Mouse (Mus musculus): Measurements from ENCODE around the gene Scamp2.

The Scamp2 gene

GRCm38 (mm10) chr9:57597265-57597664, 36.5 kb downstream of the Scamp2 start:
- Histone ChIP-seq H3K36me3 (ENCODE audit: control insufficient read depth, insufficient read depth, low read length, poor library complexity, severe bottlenecking) (peaks cover 8% of the 10 kb centered on the region; the same call in 1 of the 2 replicates), H3K27me3 (ENCODE audit: control insufficient read depth, insufficient read depth, low read length, poor library complexity, severe bottlenecking) (no peaks in the 10 kb centered on the region)
- DNase-seq (ENCODE audit: low read depth, low spot score), result no peak

- Histone ChIP-seq H3K36me3 (ENCODE audit: control insufficient read depth, insufficient read depth, low read length, poor library complexity, severe bottlenecking) (peaks cover 8% of the 10 kb centered on the region; the same call in 1 of the 2 replicates), H3K27me3 (ENCODE audit: control insufficient read depth, insufficient read depth, low read length, poor library complexity, severe bottlenecking) (no peaks in the 10 kb centered on the region)
- no peak for DNase-seq (ENCODE audit: low read depth, low spot score)
Observed at GRCm38 (mm10) chr9:57597929-57598382, 37.2 kb downstream of the Scamp2 start.

GRCm38 (mm10) chr9:57598851-57599563, 38.3 kb downstream of the Scamp2 start:
- Histone ChIP-seq H3K27me3 (ENCODE audit: control insufficient read depth, insufficient read depth, low read length, poor library complexity, severe bottlenecking) (no peaks in the 10 kb centered on the region), H3K36me3 (ENCODE audit: control insufficient read depth, insufficient read depth, low read length, poor library complexity, severe bottlenecking) (peaks cover 6% of the 10 kb centered on the region; the same call in 1 of the 2 replicates)
- no peak for DNase-seq (ENCODE audit: low read depth, low spot score)

- DNase-seq (ENCODE audit: low read depth, low spot score), result no peak
- Histone ChIP-seq H3K27me3 (ENCODE audit: control insufficient read depth, insufficient read depth, low read length, poor library complexity, severe bottlenecking) (no peaks in the 10 kb centered on the region), H3K36me3 (ENCODE audit: control insufficient read depth, insufficient read depth, low read length, poor library complexity, severe bottlenecking) (no peaks in the 10 kb centered on the region)
Observed at GRCm38 (mm10) chr9:57600620-57601352, 40.0 kb downstream of the Scamp2 start.

GRCm38 (mm10) chr9:57601353-57601706, 40.6 kb downstream of the Scamp2 start:
- Histone ChIP-seq H3K27me3 (ENCODE audit: control insufficient read depth, insufficient read depth, low read length, poor library complexity, severe bottlenecking) (no peaks in the 10 kb centered on the region), H3K36me3 (ENCODE audit: control insufficient read depth, insufficient read depth, low read length, poor library complexity, severe bottlenecking) (no peaks in the 10 kb centered on the region)
- DNase-seq (ENCODE audit: low read depth, low spot score), result no peak

GRCm38 (mm10) chr9:57602098-57602497, 41.4 kb downstream of the Scamp2 start:
- H3K27me3 ChIP-seq (ENCODE audit: control insufficient read depth, insufficient read depth, low read length, poor library complexity, severe bottlenecking), result no peaks in the 10 kb centered on the region
- no peaks in the 10 kb centered on the region for H3K36me3 ChIP-seq (ENCODE audit: control insufficient read depth, insufficient read depth, low read length, poor library complexity, severe bottlenecking)
- DNase-seq (ENCODE audit: low read depth, low spot score), result no peak

- DNase-seq (ENCODE audit: low read depth, low spot score), result no peak
- Histone ChIP-seq H3K27me3 (ENCODE audit: control insufficient read depth, insufficient read depth, low read length, poor library complexity, severe bottlenecking) (no peaks in the 10 kb centered on the region), H3K36me3 (ENCODE audit: control insufficient read depth, insufficient read depth, low read length, poor library complexity, severe bottlenecking) (no peaks in the 10 kb centered on the region)
Observed at GRCm38 (mm10) chr9:57604875-57605274, 44.1 kb downstream of the Scamp2 start.

GRCm38 (mm10) chr9:57605503-57605902, 44.8 kb downstream of the Scamp2 start:
- no peak for DNase-seq (ENCODE audit: low read depth, low spot score)
- Histone ChIP-seq H3K27me3 (ENCODE audit: control insufficient read depth, insufficient read depth, low read length, poor library complexity, severe bottlenecking) (no peaks in the 10 kb centered on the region), H3K36me3 (ENCODE audit: control insufficient read depth, insufficient read depth, low read length, poor library complexity, severe bottlenecking) (no peaks in the 10 kb centered on the region)

- peak; percentile 54 for DNase-seq (ENCODE audit: low read depth, low spot score)
- Histone ChIP-seq H3K36me3 (ENCODE audit: control insufficient read depth, insufficient read depth, low read length, poor library complexity, severe bottlenecking) (no peaks in the 10 kb centered on the region), H3K27me3 (ENCODE audit: control insufficient read depth, insufficient read depth, low read length, poor library complexity, severe bottlenecking) (no peaks in the 10 kb centered on the region)
Observed at GRCm38 (mm10) chr9:57606139-57606851, 45.6 kb downstream of the Scamp2 start, which contains the start of gene Cplx3. Gene Cplx3, minus strand, starts transcription at chr9:57606281.

- no peaks in the 10 kb centered on the region for H3K36me3 ChIP-seq (ENCODE audit: control insufficient read depth, insufficient read depth, low read length, poor library complexity, severe bottlenecking)
- H3K27me3 ChIP-seq (ENCODE audit: control insufficient read depth, insufficient read depth, low read length, poor library complexity, severe bottlenecking), result no peaks in the 10 kb centered on the region
- DNase-seq (ENCODE audit: low read depth, low spot score), result no peak
Observed at GRCm38 (mm10) chr9:57609803-57610202, 49.1 kb downstream of the Scamp2 start.

GRCm38 (mm10) chr9:57610359-57610826, 49.6 kb downstream of the Scamp2 start:
- no peaks in the 10 kb centered on the region for H3K27me3 ChIP-seq (ENCODE audit: control insufficient read depth, insufficient read depth, low read length, poor library complexity, severe bottlenecking)
- H3K36me3 ChIP-seq (ENCODE audit: control insufficient read depth, insufficient read depth, low read length, poor library complexity, severe bottlenecking), result no peaks in the 10 kb centered on the region
- DNase-seq (ENCODE audit: low read depth, low spot score), result no peak

- no peak for DNase-seq (ENCODE audit: low read depth, low spot score)
- Histone ChIP-seq H3K36me3 (ENCODE audit: control insufficient read depth, insufficient read depth, low read length, poor library complexity, severe bottlenecking) (no peaks in the 10 kb centered on the region), H3K27me3 (ENCODE audit: control insufficient read depth, insufficient read depth, low read length, poor library complexity, severe bottlenecking) (no peaks in the 10 kb centered on the region)
Observed at GRCm38 (mm10) chr9:57612587-57612986, 51.8 kb downstream of the Scamp2 start.

GRCm38 (mm10) chr9:57613975-57614374, 53.2 kb downstream of the Scamp2 start:
- Histone ChIP-seq H3K27me3 (ENCODE audit: control insufficient read depth, insufficient read depth, low read length, poor library complexity, severe bottlenecking) (no peaks in the 10 kb centered on the region), H3K36me3 (ENCODE audit: control insufficient read depth, insufficient read depth, low read length, poor library complexity, severe bottlenecking) (no peaks in the 10 kb centered on the region)
- DNase-seq (ENCODE audit: low read depth, low spot score), result no peak

- DNase-seq (ENCODE audit: low read depth, low spot score), result no peak
- no peaks in the 10 kb centered on the region for H3K36me3 ChIP-seq (ENCODE audit: control insufficient read depth, insufficient read depth, low read length, poor library complexity, severe bottlenecking)
- no peaks in the 10 kb centered on the region for H3K27me3 ChIP-seq (ENCODE audit: control insufficient read depth, insufficient read depth, low read length, poor library complexity, severe bottlenecking)
Observed at GRCm38 (mm10) chr9:57614786-57615185, 54.0 kb downstream of the Scamp2 start.
